In genomic region chr14:72711130-72711529, GRCm38 (mm10) we compare ENCODE assay signal across 9 mouse cellular contexts. TPM values are rescaled to one million over a fixed set of nuclear protein-coding genes. Genes with fewer than 3 reads are reported as not detected.
DNase-seq lines count a peak whose midpoint lies in the region; ATAC-seq lines count a peak whose summit lies in the region.
"Had no signal": no experiment of that assay in that cellular context is flagged by ENCODE, and none has a peak within 500 bp of the region (broad histone marks: within the 10 kb centered on the region; RNA-seq: fewer than 3 reads in every experiment).

No protein-coding gene starts in this region.

- peak overlapping the region; percentile 75 for H3K4me2 ChIP-seq in intestine, embryonic 14.5 days (ENCODE audit: low read length)
- no peak overlapping the region; the same call in 1 of the 2 replicates for H3K4me2 ChIP-seq in intestine, embryonic 16.5 days (ENCODE audit: low read depth, low read length)
- peak overlapping the region; percentile 74 for H3K4me2 ChIP-seq in hindbrain, embryonic 13.5 days
- H3K4me2 ChIP-seq in midbrain, embryonic 13.5 days (replicated peaks): peak overlapping the region; percentile 74

- no peak for DNase-seq in intestine, embryonic 14.5 days (ENCODE audit: low spot score)
- DNase-seq in adipocyte (ENCODE audit: low spot score): peak; percentile 50
- no peak for DNase-seq in cerebellum, adult 11-12 months
- no peak for DNase-seq in spleen, postnatal 14 days (ENCODE audit: low spot score in 2 of 2)
- DNase-seq in adrenal gland, postnatal 36 days: no peak
- DNase-seq: thymus, postnatal 14 days had no signal

- no peak overlapping the region for H3K9ac ChIP-seq in intestine, embryonic 14.5 days (ENCODE audit: low read length)
- no peak overlapping the region for H3K9ac ChIP-seq in intestine, embryonic 16.5 days (ENCODE audit: low read depth, low read length)
- H3K9ac ChIP-seq in hindbrain, embryonic 13.5 days: no peak overlapping the region
- H3K9ac ChIP-seq in midbrain, embryonic 13.5 days (replicated peaks): no peak overlapping the region

- peaks cover 3% of the 10 kb centered on the region; the same call in 1 of the 2 replicates for H3K4me1 ChIP-seq in intestine, embryonic 14.5 days (replicated peaks; ENCODE audit: control insufficient read depth, insufficient read depth, low read length)
- 0 out of 2 replicates have a peak, but pooled peaks cover 5% of the 10 kb centered on the region for H3K4me1 ChIP-seq in intestine, embryonic 16.5 days (ENCODE audit: control insufficient read depth, insufficient read depth, low read length)
- H3K4me1 ChIP-seq in hindbrain, embryonic 13.5 days (replicated peaks): peaks cover 13% of the 10 kb centered on the region; the same call in 1 of the 2 replicates
- peaks cover 14% of the 10 kb centered on the region for H3K4me1 ChIP-seq in midbrain, embryonic 13.5 days (replicated peaks)

- peaks cover 9% of the 10 kb centered on the region; the same call in 1 of the 2 replicates for H3K27me3 ChIP-seq in intestine, embryonic 14.5 days (replicated peaks; ENCODE audit: control insufficient read depth, insufficient read depth, low read length)
- H3K27me3 ChIP-seq in intestine, embryonic 16.5 days (replicated peaks; ENCODE audit: control insufficient read depth, insufficient read depth, low read length): no peaks in the 10 kb centered on the region
- H3K27me3 ChIP-seq in hindbrain, embryonic 13.5 days: peaks cover 6% of the 10 kb centered on the region
- H3K27me3 ChIP-seq in midbrain, embryonic 13.5 days: peaks cover 12% of the 10 kb centered on the region

- ATAC-seq in intestine, embryonic 14.5 days (replicated peaks; ENCODE audit: low FRiP score, low TSS enrichment, low read depth): no peak
- ATAC-seq in intestine, embryonic 16.5 days: no peak
- no peak for ATAC-seq in hindbrain, embryonic 13.5 days (ENCODE audit: low FRiP score)
- no peak for ATAC-seq in midbrain, embryonic 13.5 days

- no peak overlapping the region for H3K27ac ChIP-seq in intestine, embryonic 14.5 days (ENCODE audit: low read depth)
- H3K27ac ChIP-seq in intestine, embryonic 16.5 days (ENCODE audit: low read length): no peak overlapping the region
- no peak overlapping the region for H3K27ac ChIP-seq in hindbrain, embryonic 13.5 days
- H3K27ac ChIP-seq in midbrain, embryonic 13.5 days: no peak overlapping the region

- no peaks in the 10 kb centered on the region for H3K36me3 ChIP-seq in intestine, embryonic 14.5 days (ENCODE audit: control insufficient read depth, insufficient read depth, low read length)
- H3K36me3 ChIP-seq in intestine, embryonic 16.5 days (ENCODE audit: control insufficient read depth, insufficient read depth, low read length): no peaks in the 10 kb centered on the region
- no peaks in the 10 kb centered on the region for H3K36me3 ChIP-seq in hindbrain, embryonic 13.5 days
- no peaks in the 10 kb centered on the region for H3K36me3 ChIP-seq in midbrain, embryonic 13.5 days

- H3K9me3 ChIP-seq in intestine, embryonic 14.5 days (ENCODE audit: control insufficient read depth, low read length): no peaks in the 10 kb centered on the region
- no peaks in the 10 kb centered on the region for H3K9me3 ChIP-seq in intestine, embryonic 16.5 days (ENCODE audit: control insufficient read depth, low read length)
- H3K9me3 ChIP-seq in hindbrain, embryonic 13.5 days: no peaks in the 10 kb centered on the region
- no peaks in the 10 kb centered on the region for H3K9me3 ChIP-seq in midbrain, embryonic 13.5 days

- 50% methylated on average over 4 of the region's 4 CpGs for WGBS in intestine, embryonic 14.5 days
- 42% methylated on average over 4 of the region's 4 CpGs for WGBS in intestine, embryonic 16.5 days
- WGBS in hindbrain, embryonic 13.5 days: 47% methylated on average over 4 of the region's 4 CpGs
- 49% methylated on average over 4 of the region's 4 CpGs for WGBS in midbrain, embryonic 13.5 days

- H3K4me3 ChIP-seq in intestine, embryonic 14.5 days (ENCODE audit: low read depth, low read length): no peak overlapping the region
- no peak overlapping the region for H3K4me3 ChIP-seq in intestine, embryonic 16.5 days (ENCODE audit: low read length)
- peak overlapping the region; percentile 83; the same call in 1 of the 2 replicates for H3K4me3 ChIP-seq in hindbrain, embryonic 13.5 days
- H3K4me3 ChIP-seq in midbrain, embryonic 13.5 days (replicated peaks): no peak overlapping the region

RNA-seq across cellular contexts. Expression of gene Fndc3a, which starts 1.3 kb away (rescaled TPM):
- polyA plus RNA-seq in intestine, embryonic 14.5 days (2014; fragmentation: Nextera tagmentation; extraction: Ambion mirVana): 33.0 and 38.6 TPM in 2 replicates
- polyA plus RNA-seq in intestine, embryonic 16.5 days (2015; fragmentation: Nextera tagmentation; extraction: Ambion mirVana): 41.6 and 42.4 TPM in 2 replicates
- 53.4 and 55.2 TPM in 2 replicates for polyA plus RNA-seq in hindbrain, embryonic 13.5 days (2015; fragmentation: Nextera tagmentation; extraction: Ambion mirVana)
- 57.3 and 59.1 TPM in 2 replicates for polyA plus RNA-seq in midbrain, embryonic 13.5 days (2015; fragmentation: Nextera tagmentation; extraction: Ambion mirVana)
- total RNA-seq in adrenal gland, postnatal 36 days (2021): 10 to 100 TPM; 62.6 to 78.5 TPM
